Mouse (Mus musculus) Patski (cell line): ENCODE measurements around the gene Gm42957. TPM values are rescaled to one million over a fixed set of nuclear protein-coding genes. Genes with fewer than 3 reads are reported as not detected.

Source experiments
- ATAC-seq: fragments of 100-300 bp; one replicate; pipeline ENCODE4 v1.8.0; 2021
- CTCF ChIA-PET: fragments of 350-600 bp; sonication (Branson Sonifier 250); formaldehyde crosslinking; loops from one replicate; lab custom pipeline; 2022; ENCODE audit warnings: inconsistent platforms; lab: Charles Lee
- POLR2A ChIA-PET: fragments of 350-600 bp; sonication (Branson Sonifier 250); formaldehyde crosslinking; loops from one replicate; lab custom pipeline; 2022; ENCODE audit warnings: antibody characterized with exemption, inconsistent platforms; lab: Charles Lee
- DNase-seq: peaks from one replicate; pipeline ENCODE4 v3.0.0-alpha.2; 2011; ENCODE audit warnings: low read depth, low spot score
- H3K27me3 ChIP-seq: fragments of 371-371 bp; one replicate; pipeline ENCODE4 v1.5.1; 2021
- CTCF ChIP-seq: fragments of 100-300 bp; IDR thresholded peaks from one replicate; pipeline ENCODE4 v1.5.1; 2021
- in situ Hi-C: fragments of 300-500 bp; cut with MboI; formaldehyde crosslinking; loops from 3 replicates; pipeline ENCODE4 v1.11.1; 2018; ENCODE audit warnings: low pct_unique_long_range_greater_than_20kb, mixed read lengths
- polyA plus RNA-seq: library from polyadenylated mRNA; unstranded; gene quantifications from one replicate; pipeline ENCODE4 v1.2.3, GENCODE M21; 2021

The Gm42957 gene
- polyA plus RNA-seq, 1 experiment from 2014 or later = 0.10 TPM

- no peak for TF ChIP-seq CTCF
- DNase-seq (no peak), ATAC-seq (no peak)
- in situ Hi-C loops = no loop called here
- ChIA-PET POLR2A (no interaction called here), CTCF (interaction anchor here (1.3 to 3.4 kb wide), 8 partner anchors 10 to 103 kb away, joined by 3 to 28 read pairs (median 14); partner anchors contain the start of genes Itga10 and Nudt17)
- H3K27me3 ChIP-seq = no peaks in the 10 kb centered on the region
These were observed 33.3 kb downstream of the Gm42957 start for GRCm38 (mm10) chr3:96668424-96669067.

- ATAC-seq (no peak), DNase-seq (no peak)
- ChIA-PET CTCF (interaction anchor here (1.4 to 3.4 kb wide), 2 partner anchors 14 to 34 kb away, joined by 3 to 21 read pairs; no protein-coding TSS in a partner anchor), POLR2A (interaction anchor here (0.6 to 0.9 kb wide), 2 partner anchors 17 to 19 kb away, joined by 3 to 4 read pairs; no protein-coding TSS in a partner anchor)
- in situ Hi-C loops = no loop called here
- H3K27me3 ChIP-seq = no peaks in the 10 kb centered on the region
- TF ChIP-seq CTCF = no peak
These were observed 34.6 kb downstream of the Gm42957 start, which contains the start of gene Ankrd35 for GRCm38 (mm10) chr3:96669727-96670468. Gene Ankrd35, plus strand, starts transcription at chr3:96670131.

GRCm38 (mm10) chr3:96671519-96671918, 36.2 kb downstream of the Gm42957 start:
- ATAC-seq (no peak), DNase-seq (no peak)
- CTCF ChIA-PET = no interaction called here
- no peak for TF ChIP-seq CTCF
- H3K27me3 ChIP-seq = no peaks in the 10 kb centered on the region
- POLR2A ChIA-PET = no interaction called here
- in situ Hi-C loops = no loop called here

- no peak for TF ChIP-seq CTCF
- DNase-seq = no peak
These were observed 38.2 kb downstream of the Gm42957 start for GRCm38 (mm10) chr3:96673514-96673913.

GRCm38 (mm10) chr3:96674442-96674841, 39.2 kb downstream of the Gm42957 start:
- CTCF ChIA-PET = interaction anchor here (0.9 to 2.8 kb wide), 7 partner anchors 11 to 81 kb away, joined by 3 to 10 read pairs (median 4); partner anchors contain the start of genes Nudt17 and Polr3gl

More at GRCm38 (mm10) chr3:96673514-96673913, 38.2 kb downstream of the Gm42957 start:
- in situ Hi-C loops = no loop called here
- no peaks in the 10 kb centered on the region for H3K27me3 ChIP-seq
- no peak for ATAC-seq
- CTCF ChIA-PET = interaction anchor here (0.6 to 2.8 kb wide), 6 partner anchors 13 to 80 kb away, joined by 3 to 10 read pairs (median 4); partner anchors contain the start of genes Nudt17, Pias3 and Polr3gl
- POLR2A ChIA-PET = interaction anchor here (0.9 to 1.7 kb wide), 2 partner anchors 23 to 53 kb away, joined by 4 to 11 read pairs; partner anchors contain the start of gene Pias3

GRCm38 (mm10) chr3:96675171-96675570, 39.9 kb downstream of the Gm42957 start:
- no peak for DNase-seq
- in situ Hi-C loops = no loop called here
- ChIA-PET POLR2A (interaction anchor here (0.7 to 1.7 kb wide), 3 partner anchors 10 to 100 kb away, joined by 3 to 11 read pairs (median 3); partner anchors contain the start of gene Pias3), CTCF (interaction anchor here (0.9 to 2.8 kb wide), 5 partner anchors 8 to 124 kb away, joined by 3 to 10 read pairs (median 5); no protein-coding TSS in a partner anchor)
- ATAC-seq = no peak
- H3K27me3 ChIP-seq = no peaks in the 10 kb centered on the region
- no peak for TF ChIP-seq CTCF

More at GRCm38 (mm10) chr3:96674442-96674841, 39.2 kb downstream of the Gm42957 start:
- DNase-seq (no peak), ATAC-seq (peak; percentile 36)
- in situ Hi-C loops = no loop called here
- TF ChIP-seq CTCF = no peak
- no peaks in the 10 kb centered on the region for H3K27me3 ChIP-seq
- POLR2A ChIA-PET = interaction anchor here (0.7 to 1.7 kb wide), 3 partner anchors 22 to 552 kb away, joined by 4 to 11 read pairs (median 4); partner anchors contain the start of gene Pias3

GRCm38 (mm10) chr3:96675690-96676089, 40.4 kb downstream of the Gm42957 start:
- CTCF ChIA-PET = interaction anchor here (0.9 to 1.0 kb wide), 2 partner anchors 9 to 125 kb away, joined by 3 read pairs; no protein-coding TSS in a partner anchor
- no peaks in the 10 kb centered on the region for H3K27me3 ChIP-seq
- in situ Hi-C loops = no loop called here
- POLR2A ChIA-PET = interaction anchor here (0.7 to 1.2 kb wide), 2 partner anchors 10 to 101 kb away, joined by 3 read pairs; no protein-coding TSS in a partner anchor
- TF ChIP-seq CTCF = no peak
- DNase-seq (no peak), ATAC-seq (no peak)

GRCm38 (mm10) chr3:96678456-96678855, 43.2 kb downstream of the Gm42957 start:
- H3K27me3 ChIP-seq = no peaks in the 10 kb centered on the region
- ATAC-seq (no peak), DNase-seq (no peak)
- no peak for TF ChIP-seq CTCF
- CTCF ChIA-PET = interaction anchor here (1.2 to 1.4 kb wide), 2 partner anchors 10 to 33 kb away, joined by 3 to 5 read pairs; partner anchors contain the start of gene Itga10
- POLR2A ChIA-PET = interaction anchor here (0.5 to 1.6 kb wide), 2 partner anchors 15 to 17 kb away, joined by 3 to 4 read pairs; no protein-coding TSS in a partner anchor
- in situ Hi-C loops = no loop called here

- DNase-seq = no peak
- TF ChIP-seq CTCF = no peak
- ATAC-seq = peak; percentile 64
- POLR2A ChIA-PET = interaction anchor here (0.6 to 1.6 kb wide), 4 partner anchors 10 to 19 kb away, joined by 3 to 4 read pairs (median 4); partner anchors contain the start of gene Pias3
- H3K27me3 ChIP-seq = no peaks in the 10 kb centered on the region
- in situ Hi-C loops = no loop called here
- CTCF ChIA-PET = interaction anchor here (1.2 to 1.4 kb wide), 2 partner anchors 11 to 34 kb away, joined by 3 to 5 read pairs; partner anchors contain the start of gene Itga10
These were observed 43.9 kb downstream of the Gm42957 start for GRCm38 (mm10) chr3:96679159-96679674.
